Mouse (Mus musculus) myocyte (in vitro differentiated cells): ENCODE measurements around the gene Cyp4x1. TPM values are rescaled to one million over a fixed set of nuclear protein-coding genes. Genes with fewer than 3 reads are reported as not detected.

Source experiments
- H3K27me3 ChIP-seq: one replicate; pipeline ENCODE4 v1.6.1; 2011; ENCODE audit not compliant: control insufficient read depth, insufficient read depth, insufficient read length
- H3K36me3 ChIP-seq: one replicate; pipeline ENCODE4 v1.6.1; 2011; ENCODE audit not compliant: control insufficient read depth, insufficient read depth
- H3K4me2 ChIP-seq: one replicate; pipeline ENCODE4 v1.6.1; 2011; ENCODE audit warnings: low read depth, control low read depth
- H3K4me3 ChIP-seq: one replicate; pipeline ENCODE4 v1.5.1; 2011; ENCODE audit warnings: mild to moderate bottlenecking, control low read depth, moderate library complexity
- H3K79me2 ChIP-seq: one replicate; pipeline ENCODE4 v1.6.1; 2011; ENCODE audit not compliant: control insufficient read depth, insufficient read depth
- H3ac ChIP-seq: one replicate; pipeline ENCODE4 v1.6.1; 2011; ENCODE audit not compliant: control insufficient read depth, insufficient read length
- CEBPB ChIP-seq: IDR thresholded peaks from 2 replicates; pipeline ENCODE4 v1.6.1; 2011; ENCODE audit warnings: mild to moderate bottlenecking, moderate library complexity; ENCODE audit not compliant: poor library complexity, insufficient read depth, severe bottlenecking
- E2F4 ChIP-seq: IDR thresholded peaks from one replicate; pipeline ENCODE4 v1.6.1; 2011; ENCODE audit warnings: mild to moderate bottlenecking, control low read depth, moderate library complexity; ENCODE audit not compliant: insufficient read depth
- MAX ChIP-seq: IDR thresholded peaks from one replicate; pipeline ENCODE4 v1.6.1; 2011; ENCODE audit warnings: low read depth, mild to moderate bottlenecking, control low read depth
- MYOD1 ChIP-seq, 3 experiments: IDR thresholded peaks; one replicate each; pipeline ENCODE4 v1.6.1; 2011; ENCODE audit warnings: control low read depth in 2 of 3, low read depth in 2 of 3, mild to moderate bottlenecking in 2 of 3, moderate library complexity in 1 of 3; ENCODE audit not compliant: insufficient read length in 2 of 3, control insufficient read depth in 1 of 3
- MYOG ChIP-seq, 3 experiments: IDR thresholded peaks; one replicate each; pipeline ENCODE4 v1.6.1; 2011; ENCODE audit warnings: control low read depth in 2 of 3, low read depth in 2 of 3, mild to moderate bottlenecking in 2 of 3; ENCODE audit not compliant: insufficient read length in 2 of 3, control insufficient read depth in 1 of 3, insufficient read depth in 1 of 3
- POLR2A ChIP-seq: IDR thresholded peaks from one replicate; pipeline ENCODE4 v1.6.1; 2011; ENCODE audit warnings: low read depth, mild to moderate bottlenecking, control low read depth, moderate library complexity; ENCODE audit not compliant: insufficient read length
- POLR2AphosphoS2 ChIP-seq: IDR thresholded peaks from one replicate; pipeline ENCODE4 v1.6.1; 2011; ENCODE audit warnings: low read depth, control low read depth; ENCODE audit not compliant: insufficient read length
- REST ChIP-seq: IDR thresholded peaks from one replicate; pipeline ENCODE4 v1.6.1; 2011; ENCODE audit warnings: mild to moderate bottlenecking, control low read depth, moderate library complexity; ENCODE audit not compliant: insufficient read depth, insufficient read length
- SRF ChIP-seq: IDR thresholded peaks from one replicate; pipeline ENCODE4 v1.6.1; 2011; ENCODE audit warnings: low read depth; ENCODE audit not compliant: control insufficient read depth, insufficient read length
- TCF12 ChIP-seq: IDR thresholded peaks from one replicate; pipeline ENCODE4 v1.6.1; 2011; ENCODE audit warnings: mild to moderate bottlenecking, control low read depth; ENCODE audit not compliant: poor library complexity, insufficient read depth, severe bottlenecking
- TCF3 ChIP-seq: IDR thresholded peaks from one replicate; pipeline ENCODE4 v1.6.1; 2011; ENCODE audit warnings: low read depth, control low read depth; ENCODE audit not compliant: insufficient read length
- USF1 ChIP-seq: IDR thresholded peaks from one replicate; pipeline ENCODE4 v1.6.1; 2011; ENCODE audit warnings: low read depth, mild to moderate bottlenecking, control low read depth, moderate library complexity
- polyA plus RNA-seq: library from polyadenylated mRNA; unstranded; fragments of >200 nt; fragmentation: generic; extraction: Trizol; gene quantifications from one replicate; pipeline ENCODE4 v1.2.1, GENCODE M21; 2012; ENCODE audit warnings: missing spikeins

Cyp4x1 gene
- polyA plus RNA-seq, 1 experiment, result not detected

DNA sequence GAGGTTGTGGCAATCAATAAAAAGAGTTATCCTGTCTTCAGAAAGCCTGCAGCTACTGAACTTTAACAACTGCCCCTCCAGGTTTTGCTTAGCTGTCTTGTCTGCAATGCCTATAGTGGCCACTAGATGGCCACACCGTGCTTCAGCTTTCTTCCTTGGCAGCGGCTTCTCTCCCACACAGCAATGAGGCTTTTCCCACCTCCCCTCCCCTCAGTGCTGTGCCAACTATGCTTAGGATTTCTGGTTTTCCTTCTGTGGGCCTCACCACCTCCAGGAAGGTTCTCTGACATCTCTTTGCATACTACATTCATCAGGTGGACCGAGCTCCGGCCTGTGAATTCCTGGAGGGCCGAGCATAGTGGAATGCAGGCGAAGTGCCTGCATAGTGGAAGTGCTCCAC, 32.4 kb downstream of the Cyp4x1 start:
- H3ac ChIP-seq, result no peak overlapping the region
- H3K36me3 ChIP-seq, result no peaks in the 10 kb centered on the region
- H3K4me3 ChIP-seq, result no peak overlapping the region
- no peaks in the 10 kb centered on the region for H3K79me2 ChIP-seq
- H3K4me2 ChIP-seq, result no peak overlapping the region
- no peaks in the 10 kb centered on the region for H3K27me3 ChIP-seq
- TF ChIP-seq TCF12, result no peak

DNA sequence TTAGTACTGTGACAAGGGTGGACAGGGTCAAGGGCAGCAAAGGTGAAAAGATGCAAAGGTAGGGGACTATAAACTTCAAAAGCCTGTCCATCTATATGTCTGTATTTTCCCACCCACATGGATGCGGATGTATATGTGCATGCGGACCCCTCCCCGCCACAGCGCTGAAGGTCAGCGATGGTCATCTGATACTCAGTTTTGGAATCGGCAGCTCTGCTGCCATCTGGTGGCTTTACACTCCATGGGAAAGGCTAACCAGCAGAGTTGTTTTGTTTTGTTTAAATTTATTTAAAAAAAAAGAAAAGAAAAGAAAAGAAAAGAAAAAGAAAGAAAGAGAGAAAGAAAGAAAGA, 37.0 kb downstream of the Cyp4x1 start:
- no peak for TF ChIP-seq POLR2AphosphoS2
- TF ChIP-seq CEBPB, result no peak
- TF ChIP-seq MAX, result no peak
- no peak for TF ChIP-seq MYOD1 (IDR thresholded peaks at IDR 0.05; ENCODE audit: control insufficient read depth in 1 of 3, insufficient read length in 2 of 3, low read depth in 2 of 3)
- no peak for TF ChIP-seq REST
- no peak for TF ChIP-seq TCF3
- no peak for TF ChIP-seq POLR2A
- no peak for TF ChIP-seq TCF12
- no peak for TF ChIP-seq SRF
- no peak for TF ChIP-seq MYOG (IDR thresholded peaks at IDR 0.05; ENCODE audit: control insufficient read depth in 1 of 3, insufficient read depth in 1 of 3, insufficient read length in 2 of 3, low read depth in 2 of 3)
- no peak for TF ChIP-seq E2F4
- TF ChIP-seq USF1, result no peak
- H3K79me2 ChIP-seq, result no peaks in the 10 kb centered on the region

DNA sequence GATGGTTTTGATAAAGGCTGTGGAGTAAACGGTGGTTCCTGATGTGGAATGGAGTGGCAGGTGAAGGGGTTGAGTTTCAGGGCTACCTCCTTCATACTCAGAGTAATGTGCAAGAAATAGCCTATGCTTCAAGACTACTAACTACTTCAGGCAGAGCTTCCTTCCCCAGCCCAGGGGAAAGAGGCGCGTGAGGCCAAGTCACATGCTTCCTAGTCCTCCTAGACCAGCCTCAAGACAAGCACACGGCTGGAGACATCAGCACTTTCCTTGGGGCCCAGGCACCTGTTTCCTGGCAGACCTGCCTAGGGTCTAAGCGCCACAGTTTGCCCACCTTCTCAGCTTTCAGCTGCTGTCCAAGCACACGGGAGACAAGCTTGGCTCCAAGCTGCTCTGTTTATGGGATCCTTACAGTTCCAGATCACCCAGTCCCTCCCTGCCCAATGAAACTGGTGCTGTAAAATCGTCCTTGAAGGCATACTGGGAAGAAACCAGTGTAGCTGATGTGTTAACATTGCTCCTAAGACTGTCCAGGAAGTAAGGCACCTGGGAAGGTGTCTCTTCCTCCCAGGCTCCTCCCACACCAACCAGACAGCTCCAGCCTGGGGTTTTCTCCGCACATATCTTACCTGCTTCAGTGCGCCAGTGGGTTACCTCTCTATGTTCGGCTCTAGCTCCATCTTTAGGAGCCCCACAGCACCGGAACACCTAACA, 37.5 kb downstream of the Cyp4x1 start:
- Histone ChIP-seq H3K36me3 (no peaks in the 10 kb centered on the region), H3K4me3 (no peak overlapping the region), H3ac (no peak overlapping the region), H3K4me2 (peak overlapping the region; percentile 89), H3K79me2 (no peaks in the 10 kb centered on the region), H3K27me3 (peaks cover 17% of the 10 kb centered on the region)
- TF ChIP-seq POLR2A, result no peak
- no peak for TF ChIP-seq MAX
- TF ChIP-seq E2F4, result no peak
- TF ChIP-seq POLR2AphosphoS2, result no peak
- no peak for TF ChIP-seq CEBPB
- no peak for TF ChIP-seq USF1
- no peak for TF ChIP-seq MYOG (IDR thresholded peaks at IDR 0.05; ENCODE audit: control insufficient read depth in 1 of 3, insufficient read depth in 1 of 3, insufficient read length in 2 of 3, low read depth in 2 of 3)
- no peak for TF ChIP-seq SRF
- TF ChIP-seq MYOD1 (IDR thresholded peaks at IDR 0.05; ENCODE audit: control insufficient read depth in 1 of 3, insufficient read length in 2 of 3, low read depth in 2 of 3), result no peak
- TF ChIP-seq TCF12, result no peak
- TF ChIP-seq TCF3, result no peak
- TF ChIP-seq REST, result no peak

More for the DNA sequence above, 37.0 kb downstream of the Cyp4x1 start:
- Histone ChIP-seq H3K36me3 (no peaks in the 10 kb centered on the region), H3K27me3 (peaks cover 17% of the 10 kb centered on the region), H3K4me2 (peak overlapping the region; percentile 45), H3ac (no peak overlapping the region), H3K4me3 (no peak overlapping the region)

DNA sequence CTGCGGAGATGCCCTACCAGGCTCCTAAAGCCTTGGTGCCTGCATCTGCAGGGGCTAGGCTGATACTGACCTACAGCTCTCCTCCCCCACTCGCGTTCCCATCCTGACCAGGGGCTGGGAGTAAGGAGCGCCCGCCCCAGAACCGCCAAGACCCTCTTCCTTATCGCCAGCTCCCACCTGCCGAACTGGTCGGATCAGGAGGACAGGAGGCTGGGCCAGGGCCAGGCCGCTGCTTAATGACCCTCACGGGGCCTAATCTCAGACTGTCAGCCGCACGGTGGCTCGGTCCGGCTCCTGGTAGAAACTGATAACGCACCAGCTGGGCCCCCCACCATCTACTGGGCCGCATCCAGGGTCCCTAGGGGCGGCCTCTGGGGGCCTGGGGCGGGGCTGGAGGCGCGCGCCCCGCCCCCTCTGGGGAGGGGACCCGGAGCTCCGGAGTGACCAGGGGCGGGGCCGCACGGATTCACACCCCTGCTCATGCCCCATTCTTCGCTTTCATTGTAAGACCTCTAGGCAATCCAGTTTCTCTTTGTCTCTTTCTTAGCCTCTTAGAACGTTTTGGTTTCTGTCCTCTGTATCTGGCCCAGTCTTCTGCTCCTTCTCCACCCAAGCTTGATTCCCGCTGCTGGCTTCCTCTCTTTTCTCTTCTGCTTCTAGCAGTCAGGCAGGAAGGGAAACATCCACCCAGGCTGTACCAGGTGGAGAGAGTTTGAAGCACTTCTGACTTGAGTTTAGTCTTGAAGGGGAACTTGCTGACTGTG, 38.2 kb downstream of the Cyp4x1 start:
- no peak overlapping the region for H3K4me3 ChIP-seq
- H3ac ChIP-seq, result no peak overlapping the region
- H3K36me3 ChIP-seq, result no peaks in the 10 kb centered on the region
- no peak for TF ChIP-seq CEBPB
- TF ChIP-seq MAX, result no peak
- TF ChIP-seq MYOD1 (IDR thresholded peaks at IDR 0.05; ENCODE audit: control insufficient read depth in 1 of 3, insufficient read length in 2 of 3, low read depth in 2 of 3), result no peak
- H3K27me3 ChIP-seq, result peaks cover 17% of the 10 kb centered on the region
- no peaks in the 10 kb centered on the region for H3K79me2 ChIP-seq
- H3K4me2 ChIP-seq, result peak overlapping the region; percentile 89

DNA sequence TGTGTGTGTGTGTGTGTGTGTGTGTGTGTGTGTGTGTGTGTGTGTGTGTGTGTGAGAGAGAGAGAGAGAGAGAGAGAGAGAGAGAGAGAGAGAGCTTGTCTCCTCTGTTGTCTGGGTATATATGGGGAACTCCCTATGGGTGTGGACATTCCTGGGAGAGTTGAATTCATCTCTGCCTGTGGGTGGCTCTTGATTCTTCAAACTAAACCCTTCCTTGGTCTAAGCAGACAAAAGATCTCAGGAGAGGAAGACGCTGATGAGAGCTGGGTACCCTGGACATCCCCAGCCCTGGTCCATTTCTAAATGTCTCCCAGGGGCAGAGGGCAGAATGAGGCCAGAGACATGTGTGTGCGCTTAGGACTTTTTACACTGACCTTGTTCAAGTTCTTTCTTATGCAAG, 40.0 kb downstream of the Cyp4x1 start:
- H3K4me3 ChIP-seq, result no peak overlapping the region
- H3K27me3 ChIP-seq, result peaks cover 22% of the 10 kb centered on the region
- TF ChIP-seq SRF (no peak), TCF12 (no peak), POLR2A (no peak), POLR2AphosphoS2 (no peak), TCF3 (no peak), MYOD1 (IDR thresholded peaks at IDR 0.05; ENCODE audit: control insufficient read depth in 1 of 3, insufficient read length in 2 of 3, low read depth in 2 of 3) (no peak), MAX (no peak)
- H3K79me2 ChIP-seq, result no peaks in the 10 kb centered on the region
- no peak overlapping the region for H3ac ChIP-seq
- H3K36me3 ChIP-seq, result no peaks in the 10 kb centered on the region
- no peak overlapping the region for H3K4me2 ChIP-seq
